Mouse (Mus musculus): ENCODE data around the gene Fopnl.

- TF ChIP-seq CTCF (IDR thresholded peaks at IDR 0.05; ENCODE audit: extremely low read depth, insufficient read depth, low read length) (no peak), POLR2A (IDR thresholded peaks at IDR 0.05; ENCODE audit: extremely low read depth, insufficient read depth, low read length) (no peak)
Observed at GRCm38 (mm10) chr16:14265203-14265920, 51.8 kb downstream of the Fopnl start.

All from cortical plate, adult 2 months (tissue).